Mouse (Mus musculus): ENCODE results near the gene Olfr1276.

Gene Olfr1276

DNA sequence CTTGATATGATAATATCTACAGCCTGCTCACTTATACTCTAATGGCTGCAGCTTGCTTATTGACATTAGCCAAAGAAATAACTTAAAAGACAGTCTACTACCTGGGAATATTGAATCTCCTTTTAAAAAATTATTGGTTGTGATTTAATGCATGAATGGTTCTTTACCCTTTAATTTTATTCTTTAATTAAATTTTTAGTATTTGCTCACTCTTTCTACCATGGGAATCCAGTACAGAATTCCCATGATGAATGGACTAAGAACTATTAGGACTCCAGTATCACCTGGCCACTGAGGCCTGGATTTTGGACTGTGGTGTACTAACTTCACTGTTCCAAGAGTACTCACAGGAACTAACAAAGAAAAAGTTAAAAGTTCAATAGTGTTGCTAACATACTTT is at the start of gene Olfr1276:
TSS of gene Olfr1276 (plus strand) at position 301 of the 400 bp plus-strand sequence.
- no peak for DNase-seq (ENCODE audit: low read depth, low spot score)

DNA sequence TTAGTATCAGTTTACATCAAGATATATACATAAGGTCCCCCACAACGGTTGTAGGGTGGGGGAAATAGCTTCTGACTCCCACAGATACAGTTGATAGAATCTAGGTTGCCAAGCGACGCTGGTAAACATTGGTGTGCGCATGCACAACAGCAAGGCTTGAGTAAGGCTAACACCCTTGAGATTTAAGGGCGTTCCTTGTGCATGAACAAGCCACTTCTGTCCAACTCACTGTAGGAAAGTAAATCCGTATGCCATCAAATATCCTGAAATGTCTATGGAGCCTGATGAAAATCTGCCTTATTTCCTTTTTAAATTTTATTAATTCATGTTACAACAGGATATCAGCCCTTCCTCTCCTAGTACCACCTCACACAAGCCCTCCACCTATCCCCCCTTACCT is 24.8 kb upstream of the Olfr1276 start, which contains the start of gene 4930430A15Rik:
TSS of gene 4930430A15Rik (minus strand) at position 101 of the 400 bp plus-strand sequence.
- DNase-seq (ENCODE audit: low read depth, low spot score), result no peak

- DNase-seq (ENCODE audit: low read depth, low spot score), result no peak
Observed at GRCm38 (mm10) chr2:111235186-111235585, 19.1 kb upstream of the Olfr1276 start, which contains the start of gene Olfr1275. Gene Olfr1275, minus strand, starts transcription at chr2:111235286.

- no peak for DNase-seq (ENCODE audit: low read depth, low spot score)
Observed at GRCm38 (mm10) chr2:111274006-111274405, 19.7 kb downstream of the Olfr1276 start, which contains the start of gene Olfr1277. Gene Olfr1277, minus strand, starts transcription at chr2:111274106.

DNA sequence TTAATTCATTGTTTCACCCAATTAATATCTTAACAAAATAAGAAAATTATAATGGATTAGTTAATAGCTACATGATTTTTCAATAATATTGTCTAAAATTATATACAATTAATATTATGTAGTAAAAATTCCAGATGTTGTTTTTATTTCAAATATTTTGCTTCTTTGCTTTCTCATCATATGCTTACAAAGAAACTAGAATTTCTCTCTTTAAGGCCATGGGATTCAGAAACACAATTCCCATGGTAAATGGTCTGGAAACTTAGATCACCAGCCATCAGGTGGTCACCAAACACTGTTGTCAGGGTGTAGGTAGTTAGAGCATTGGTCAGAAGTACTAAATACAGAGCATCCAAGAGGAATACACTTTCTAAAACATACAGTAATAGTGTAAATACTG is 35.5 kb downstream of the Olfr1276 start, which contains the start of gene Olfr1278:
TSS of gene Olfr1278 (plus strand) at position 301 of the 400 bp plus-strand sequence.
- DNase-seq (ENCODE audit: low read depth, low spot score), result no peak

DNA sequence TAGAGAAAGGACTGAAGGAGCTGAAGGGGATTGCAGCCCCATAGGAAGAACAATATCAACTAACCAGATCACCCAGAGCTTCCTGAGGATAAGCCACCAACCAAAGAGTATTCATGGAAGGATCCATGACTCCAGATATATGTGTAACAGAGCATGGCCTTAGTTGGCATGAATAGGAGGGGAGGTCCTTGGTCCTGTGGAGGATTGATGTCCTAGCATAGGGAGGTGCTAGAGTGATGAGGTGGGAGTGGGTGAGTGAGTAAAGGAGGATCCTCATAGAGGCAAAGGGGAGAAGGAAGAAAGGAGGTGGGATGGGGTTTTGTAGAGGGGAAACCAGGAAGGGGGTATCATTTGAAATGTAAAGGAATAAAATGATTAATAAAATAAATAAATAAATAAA is 44.2 kb downstream of the Olfr1276 start:
- DNase-seq (ENCODE audit: low read depth, low spot score), result no peak

- no peak for DNase-seq (ENCODE audit: low read depth, low spot score)
Observed at GRCm38 (mm10) chr2:111300374-111300773, 46.1 kb downstream of the Olfr1276 start, which contains the start of gene Olfr1279. Gene Olfr1279, plus strand, starts transcription at chr2:111300635.
